Mouse (Mus musculus) hindbrain, embryonic 12.5 days (tissue): ENCODE measurements around the gene Gpd1l. TPM values are rescaled to one million over a fixed set of nuclear protein-coding genes. Genes with fewer than 3 reads are reported as not detected.

Experiments
- ATAC-seq: fragments of 200-750 bp; cut with Nextera tagmentation; 2 replicates; pipeline ENCODE4 v1.8.0; 2017; ENCODE audit warnings: moderate TSS enrichment; ENCODE audit not compliant: low FRiP score
- H3K27ac ChIP-seq: fragments of 300-500 bp; sonication (generic); 2 replicates; pipeline ENCODE4 v1.5.1; 2016; ENCODE audit warnings: mild to moderate bottlenecking
- H3K27me3 ChIP-seq: fragments of 300-500 bp; sonication (generic); 2 replicates; pipeline ENCODE4 v1.6.1; 2016; ENCODE audit warnings: mild to moderate bottlenecking
- H3K36me3 ChIP-seq: fragments of 300-500 bp; sonication (generic); 2 replicates; pipeline ENCODE4 v1.6.1; 2016; ENCODE audit warnings: mild to moderate bottlenecking
- H3K4me1 ChIP-seq: fragments of 300-500 bp; sonication (generic); 2 replicates; pipeline ENCODE4 v1.6.1; 2016
- H3K4me2 ChIP-seq: fragments of 300-500 bp; sonication (generic); replicated peaks from 2 replicates; pipeline ENCODE4 v1.6.1; 2016; ENCODE audit warnings: mild to moderate bottlenecking
- H3K4me3 ChIP-seq: fragments of 300-500 bp; sonication (generic); 2 replicates; pipeline ENCODE4 v1.5.1; 2016; ENCODE audit warnings: mild to moderate bottlenecking
- H3K9ac ChIP-seq: fragments of 300-500 bp; sonication (generic); 2 replicates; pipeline ENCODE4 v1.6.1; 2016; ENCODE audit warnings: mild to moderate bottlenecking, moderate library complexity
- H3K9me3 ChIP-seq: fragments of 300-500 bp; sonication (generic); replicated peaks from 2 replicates; pipeline ENCODE4 v1.6.1; 2016; ENCODE audit warnings: mild to moderate bottlenecking
- WGBS: fragments of 180-500 bp; shearing (Covaris S2); methylation state at CpG from one replicate; pipeline ENCODE4 v1.1.7; 2016; 5-methylcytosine and 5-hydroxymethylcytosine counted together
- polyA plus RNA-seq: library from polyadenylated mRNA; unstranded; fragments of >200 nt; fragmentation: Nextera tagmentation; extraction: Ambion mirVana; gene quantifications from 2 replicates; pipeline ENCODE4 v1.2.1, GENCODE M21; 2016

Gpd1l gene
- polyA plus RNA-seq, 1 experiment from 2014 or later, result 16.3 TPM

DNA sequence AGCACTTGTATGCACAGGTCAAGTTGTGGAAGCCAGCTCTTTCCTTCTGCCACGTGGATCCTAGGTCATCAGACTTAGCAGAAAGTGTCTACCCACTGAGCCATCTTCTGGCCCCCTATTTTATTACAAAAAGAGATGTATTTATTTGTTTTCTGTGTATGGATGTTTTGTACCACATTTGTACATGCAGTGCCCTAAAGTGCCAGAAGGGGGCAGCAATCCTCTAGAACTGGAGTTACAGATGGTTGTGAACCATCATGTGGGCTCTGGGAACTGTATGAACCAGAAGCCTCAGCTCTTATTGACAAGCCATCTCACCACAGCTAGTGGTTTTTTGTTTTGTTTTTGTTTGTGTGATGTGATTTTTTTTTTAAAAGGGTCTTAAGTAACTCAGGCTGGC lies 19.1 kb upstream of the Gpd1l start:
- WGBS, result 13% methylated on average over 1 of the region's 1 CpGs
- H3K36me3 ChIP-seq, result no peaks in the 10 kb centered on the region

DNA sequence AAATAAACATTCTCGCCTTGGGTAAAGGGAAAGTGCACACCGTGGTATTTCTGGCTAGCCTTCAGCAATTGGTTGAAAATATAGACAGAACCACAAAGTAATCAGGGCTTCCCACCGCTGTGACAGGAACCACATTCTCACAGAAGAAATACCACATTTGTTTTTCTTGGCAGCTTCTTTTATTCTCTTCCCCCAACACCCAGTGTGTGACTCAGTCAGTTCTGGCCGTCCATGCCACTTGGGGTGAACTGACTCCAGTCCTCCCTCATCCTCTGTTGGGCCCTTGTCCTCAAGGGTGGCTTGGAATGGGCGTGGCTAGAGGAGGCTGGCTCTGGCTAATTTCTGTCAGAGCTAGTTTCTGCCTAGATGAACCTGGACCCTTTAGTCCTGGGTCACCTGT lies 14.6 kb upstream of the Gpd1l start:
- no peak for ATAC-seq
- Histone ChIP-seq H3K4me1 (no peaks in the 10 kb centered on the region), H3K4me3 (no peak overlapping the region), H3K27ac (no peak overlapping the region), H3K9me3 (no peaks in the 10 kb centered on the region), H3K4me2 (no peak overlapping the region), H3K9ac (no peak overlapping the region), H3K36me3 (no peaks in the 10 kb centered on the region), H3K27me3 (no peaks in the 10 kb centered on the region)
- 59% methylated on average over 5 of the region's 5 CpGs for WGBS

More for the DNA sequence above, 19.1 kb upstream of the Gpd1l start:
- Histone ChIP-seq H3K4me3 (no peak overlapping the region), H3K9ac (no peak overlapping the region), H3K9me3 (no peaks in the 10 kb centered on the region), H3K27me3 (no peaks in the 10 kb centered on the region), H3K4me2 (no peak overlapping the region), H3K4me1 (no peaks in the 10 kb centered on the region), H3K27ac (no peak overlapping the region)
- no peak for ATAC-seq

DNA sequence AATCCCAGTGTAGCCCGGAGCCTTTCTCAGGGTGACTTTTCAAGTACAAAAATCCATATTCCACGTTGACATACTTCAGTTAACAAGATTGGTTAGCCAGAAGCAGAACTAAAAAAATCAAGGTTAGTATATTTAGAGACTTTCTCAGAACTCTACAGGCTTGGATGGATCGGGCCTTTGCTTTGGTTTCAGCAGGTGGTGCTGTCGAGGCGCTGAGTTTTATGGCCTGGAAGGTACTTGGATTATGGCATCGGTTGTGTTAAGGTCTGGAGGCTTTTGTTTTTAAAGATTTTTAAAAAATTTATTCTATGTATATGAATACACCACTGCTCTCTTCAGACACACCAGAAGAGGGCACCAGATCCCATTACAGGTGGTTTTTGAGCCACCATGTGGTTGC lies 11.8 kb upstream of the Gpd1l start:
- Histone ChIP-seq H3K4me3 (no peak overlapping the region), H3K9ac (no peak overlapping the region), H3K27me3 (no peaks in the 10 kb centered on the region), H3K27ac (no peak overlapping the region), H3K4me1 (no peaks in the 10 kb centered on the region), H3K4me2 (no peak overlapping the region), H3K36me3 (no peaks in the 10 kb centered on the region), H3K9me3 (no peaks in the 10 kb centered on the region)
- WGBS, result 88% methylated on average over 6 of the region's 6 CpGs
- ATAC-seq, result no peak

DNA sequence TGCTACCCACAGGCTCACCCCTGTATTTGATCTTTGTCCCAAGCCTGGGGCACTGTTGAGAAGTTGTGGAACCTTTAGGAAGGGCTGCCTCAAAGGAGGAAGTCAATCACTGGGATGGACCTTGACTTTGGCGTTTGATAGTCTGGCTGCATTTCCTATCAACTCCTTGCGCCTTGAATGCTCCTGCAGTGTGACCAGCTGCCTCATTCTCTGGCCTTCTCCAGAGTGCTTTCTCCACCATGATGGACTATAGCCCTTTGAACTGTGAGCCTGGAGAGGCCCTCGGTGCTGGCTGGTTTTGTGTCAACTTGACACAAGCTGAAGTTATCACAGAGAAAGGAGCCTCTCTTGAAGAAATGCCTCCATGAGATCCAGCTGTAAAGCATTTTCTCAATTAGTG lies 10.9 kb upstream of the Gpd1l start:
- Histone ChIP-seq H3K27me3 (no peaks in the 10 kb centered on the region), H3K36me3 (no peaks in the 10 kb centered on the region), H3K27ac (no peak overlapping the region), H3K4me1 (no peaks in the 10 kb centered on the region), H3K9me3 (no peaks in the 10 kb centered on the region), H3K4me3 (no peak overlapping the region), H3K9ac (no peak overlapping the region), H3K4me2 (no peak overlapping the region)
- WGBS, result 90% methylated on average over 3 of the region's 3 CpGs
- ATAC-seq, result no peak

DNA sequence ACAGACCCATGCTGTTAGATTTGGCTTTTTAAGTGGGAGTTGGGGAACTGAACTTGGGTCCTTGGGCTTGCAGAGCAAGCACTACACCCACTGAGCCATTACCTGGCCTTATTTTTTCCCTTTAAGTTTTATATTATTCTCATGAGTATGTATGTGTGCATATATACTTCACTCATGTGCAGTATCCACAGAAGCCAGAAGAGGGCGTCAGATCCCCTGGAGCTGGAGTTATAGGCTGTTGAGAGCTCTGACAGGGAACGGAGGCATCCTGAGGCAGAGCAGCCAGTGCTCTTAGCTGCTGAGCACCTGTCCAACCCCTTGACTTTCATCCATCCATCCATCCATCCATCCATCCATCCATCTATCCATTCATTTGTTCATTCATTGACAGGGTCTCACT lies 2.9 kb upstream of the Gpd1l start:
- ATAC-seq, result no peak
- Histone ChIP-seq H3K27ac (no peak overlapping the region), H3K36me3 (no peaks in the 10 kb centered on the region), H3K4me2 (no peak overlapping the region), H3K27me3 (no peaks in the 10 kb centered on the region), H3K9me3 (no peaks in the 10 kb centered on the region), H3K9ac (no peak overlapping the region), H3K4me3 (no peak overlapping the region), H3K4me1 (peaks cover 10% of the 10 kb centered on the region)
- WGBS, result 77% methylated on average over 2 of the region's 2 CpGs

DNA sequence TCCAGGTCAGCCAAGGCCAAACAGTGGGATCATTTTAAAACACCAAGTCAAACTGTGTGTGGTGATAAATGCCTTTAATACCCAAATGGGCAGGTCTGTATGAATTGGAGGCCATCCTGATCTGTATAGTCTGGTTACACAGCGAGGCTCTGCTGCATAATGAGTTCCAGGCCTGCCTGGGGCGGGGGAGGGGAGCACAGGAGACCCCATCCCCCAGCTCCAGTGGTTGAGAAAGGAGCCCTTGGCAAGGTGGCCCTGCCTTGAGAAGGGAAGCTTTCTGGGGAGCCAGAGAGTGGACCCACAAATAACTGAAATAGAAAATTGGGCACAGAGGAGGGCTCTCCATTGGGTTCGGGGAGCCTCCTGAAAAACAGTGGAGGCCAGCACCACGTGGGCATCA lies 1.5 kb upstream of the Gpd1l start:
- peaks cover 10% of the 10 kb centered on the region for H3K4me1 ChIP-seq
- H3K9me3 ChIP-seq, result no peaks in the 10 kb centered on the region
- H3K36me3 ChIP-seq, result no peaks in the 10 kb centered on the region
- H3K27me3 ChIP-seq, result no peaks in the 10 kb centered on the region
- no peak overlapping the region for H3K9ac ChIP-seq
- no peak for ATAC-seq
- H3K27ac ChIP-seq, result no peak overlapping the region
- no peak overlapping the region for H3K4me2 ChIP-seq
- 75% methylated on average over 4 of the region's 4 CpGs for WGBS
- no peak overlapping the region for H3K4me3 ChIP-seq

DNA sequence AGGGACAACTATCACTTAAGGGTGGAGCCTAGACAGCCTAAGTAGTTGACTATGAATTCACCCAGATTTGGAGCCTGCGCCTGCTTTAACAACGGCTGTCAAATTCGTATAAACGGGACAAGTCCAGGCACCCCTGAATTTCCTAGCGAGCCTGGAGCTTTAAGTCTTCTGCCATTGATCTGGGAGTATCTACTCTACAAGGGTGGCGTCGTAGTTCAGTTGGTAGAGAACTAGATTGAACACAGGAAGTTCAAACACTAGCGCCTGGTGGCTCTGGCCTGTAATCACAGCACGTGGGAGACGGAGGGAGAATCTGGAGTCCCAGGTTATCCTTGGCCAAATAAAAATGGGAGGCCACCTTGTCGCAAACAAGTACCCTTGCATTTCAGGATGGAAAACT lies 444 bp upstream of the Gpd1l start:
- WGBS, result 69% methylated on average over 11 of the region's 11 CpGs
- Histone ChIP-seq H3K4me1 (peaks cover 10% of the 10 kb centered on the region), H3K27ac (no peak overlapping the region), H3K9ac (peak overlapping the region; percentile 69; the same call in 1 of the 2 replicates), H3K36me3 (no peaks in the 10 kb centered on the region), H3K4me3 (peak overlapping the region; percentile 65), H3K4me2 (peak overlapping the region; percentile 77), H3K9me3 (no peaks in the 10 kb centered on the region), H3K27me3 (no peaks in the 10 kb centered on the region)
- ATAC-seq, result peak; percentile 38

DNA sequence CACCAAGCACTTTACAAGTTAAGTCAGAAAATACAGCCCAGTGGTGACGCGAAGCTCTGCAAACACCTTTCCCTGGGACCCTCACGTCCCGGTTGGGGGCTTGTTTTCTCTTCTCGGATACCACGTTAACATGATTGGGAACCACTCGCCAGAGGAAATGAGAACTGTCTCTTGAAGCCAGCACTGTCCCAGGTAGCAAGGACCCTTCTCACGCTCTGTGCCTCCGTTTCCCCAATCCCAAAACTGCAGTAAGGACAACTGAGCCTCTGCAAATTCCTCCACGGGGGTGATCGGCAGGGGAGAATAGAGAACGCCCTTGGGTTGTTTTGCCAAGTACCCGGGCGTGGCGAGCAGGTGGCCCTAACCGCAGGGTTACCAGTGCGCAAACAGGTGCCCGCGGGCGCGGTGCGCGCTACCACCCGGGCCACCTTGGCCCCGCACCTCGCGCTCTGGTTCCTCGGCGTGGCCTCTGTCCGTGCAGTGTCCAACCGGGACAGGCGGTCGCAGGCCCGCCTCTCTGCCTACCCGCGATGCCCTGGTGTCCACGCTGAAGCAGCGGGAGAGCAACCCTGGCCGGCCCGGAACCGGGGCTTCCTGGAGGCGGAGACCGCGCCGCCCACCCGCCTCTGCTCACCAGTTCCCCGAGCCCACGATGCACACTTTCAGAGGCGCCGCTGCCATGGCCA lies 607 bp downstream of the Gpd1l start:
- H3K9ac ChIP-seq, result peak overlapping the region; percentile 69
- no peaks in the 10 kb centered on the region for H3K36me3 ChIP-seq
- peak; percentile 39; the same call in 1 of the 2 replicates for ATAC-seq
- peak overlapping the region; percentile 77 for H3K4me2 ChIP-seq
- H3K27me3 ChIP-seq, result no peaks in the 10 kb centered on the region
- H3K27ac ChIP-seq, result peak overlapping the region; percentile 50; the same call in 1 of the 2 replicates
- peak overlapping the region; percentile 65 for H3K4me3 ChIP-seq
- H3K4me1 ChIP-seq, result peaks cover 10% of the 10 kb centered on the region
- under 1% methylated on average over 41 of the region's 50 CpGs for WGBS
- no peaks in the 10 kb centered on the region for H3K9me3 ChIP-seq

DNA sequence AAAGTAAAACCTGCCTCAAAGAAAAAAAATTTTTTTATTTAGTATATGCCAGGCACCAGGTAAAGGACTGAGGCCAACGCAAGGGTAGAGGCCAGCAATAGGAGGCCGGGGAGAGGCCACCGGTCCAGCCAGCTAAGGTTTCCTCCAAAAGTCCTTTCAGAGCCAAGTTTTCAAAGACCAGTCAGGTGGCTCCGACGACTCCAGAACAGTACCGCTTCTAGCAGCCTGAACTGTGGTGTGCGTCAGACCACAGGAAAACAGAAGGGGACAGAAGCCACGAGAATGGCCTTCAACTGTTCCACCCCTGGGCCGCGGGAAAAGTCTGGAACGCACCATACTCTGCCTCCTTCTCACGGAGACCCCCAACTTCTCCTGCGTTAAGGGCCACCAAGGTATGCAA lies 1.2 kb downstream of the Gpd1l start:
- no peak for ATAC-seq
- 26% methylated on average over 13 of the region's 13 CpGs for WGBS
- H3K9me3 ChIP-seq, result no peaks in the 10 kb centered on the region

DNA sequence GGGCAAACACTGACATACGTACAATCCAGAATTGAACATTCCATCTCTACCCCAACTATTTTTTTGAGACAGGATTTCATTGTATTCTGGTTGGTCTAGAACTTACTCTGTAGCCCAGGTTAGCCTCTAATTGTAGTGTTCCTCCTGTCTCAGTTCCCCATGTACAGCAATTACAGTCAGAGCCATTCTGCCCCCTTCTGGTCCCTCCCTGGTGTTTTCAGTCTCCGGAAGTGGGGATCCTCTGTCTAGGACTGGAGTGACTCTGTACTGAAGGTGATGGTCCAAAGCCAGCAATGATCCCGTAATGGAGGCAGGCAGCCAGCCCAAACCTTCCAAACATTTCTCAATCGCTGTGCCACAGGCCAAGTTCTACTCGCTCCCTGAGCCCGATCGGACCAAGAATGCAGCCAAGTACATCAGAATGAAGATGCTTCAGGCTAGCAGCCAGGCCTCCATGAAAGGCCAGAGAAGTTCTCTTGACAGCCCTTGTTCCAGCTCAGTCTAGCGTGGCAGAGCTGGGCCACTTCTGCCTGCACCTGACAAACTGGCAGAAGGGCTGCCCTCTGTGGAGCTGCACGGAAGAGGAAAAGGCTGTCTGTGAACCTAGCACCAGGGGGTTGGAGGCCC lies 3.2 kb downstream of the Gpd1l start:
- ATAC-seq, result no peak
- H3K27ac ChIP-seq, result no peak overlapping the region; the same call in 1 of the 2 replicates
- no peak overlapping the region for H3K4me3 ChIP-seq
- no peaks in the 10 kb centered on the region for H3K36me3 ChIP-seq
- WGBS, result 74% methylated on average over 9 of the region's 9 CpGs
- peaks cover 10% of the 10 kb centered on the region for H3K4me1 ChIP-seq
- H3K9me3 ChIP-seq, result no peaks in the 10 kb centered on the region
- no peak overlapping the region for H3K4me2 ChIP-seq
- H3K27me3 ChIP-seq, result no peaks in the 10 kb centered on the region
- H3K9ac ChIP-seq, result no peak overlapping the region

More for the DNA sequence above, 1.2 kb downstream of the Gpd1l start:
- Histone ChIP-seq H3K4me1 (peaks cover 10% of the 10 kb centered on the region), H3K9ac (0 out of 2 replicates have a peak overlapping the region, but pooled peaks have one; percentile 69), H3K4me3 (peak overlapping the region; percentile 65), H3K4me2 (peak overlapping the region; percentile 77), H3K27me3 (no peaks in the 10 kb centered on the region), H3K27ac (no peak overlapping the region), H3K36me3 (no peaks in the 10 kb centered on the region)

DNA sequence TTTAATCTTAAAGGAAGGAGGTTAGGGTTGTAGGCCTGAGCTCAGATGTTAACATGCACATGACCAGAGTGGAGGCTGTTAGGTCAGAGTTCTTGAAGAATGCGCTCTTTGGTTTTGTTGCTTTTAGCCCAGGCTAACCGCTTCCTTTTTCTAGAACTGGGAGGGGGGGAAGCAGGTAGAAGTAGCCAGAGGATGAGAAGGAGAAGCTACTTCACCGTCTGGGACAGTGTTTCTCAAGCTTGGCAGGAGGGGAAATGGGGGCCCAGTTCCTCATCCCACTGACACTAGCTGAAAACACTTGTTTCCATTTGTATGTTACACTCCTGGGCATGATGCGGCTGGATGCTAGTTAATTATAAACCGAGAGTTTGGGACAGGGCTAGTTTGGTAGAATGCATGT lies 8.2 kb downstream of the Gpd1l start:
- Histone ChIP-seq H3K4me3 (no peak overlapping the region), H3K9me3 (no peaks in the 10 kb centered on the region), H3K9ac (no peak overlapping the region), H3K36me3 (no peaks in the 10 kb centered on the region), H3K4me1 (0 out of 2 replicates have a peak, but pooled peaks cover 9% of the 10 kb centered on the region), H3K27me3 (no peaks in the 10 kb centered on the region), H3K4me2 (no peak overlapping the region), H3K27ac (no peak overlapping the region)
- WGBS, result 85% methylated on average over 5 of the region's 5 CpGs
- no peak for ATAC-seq

DNA sequence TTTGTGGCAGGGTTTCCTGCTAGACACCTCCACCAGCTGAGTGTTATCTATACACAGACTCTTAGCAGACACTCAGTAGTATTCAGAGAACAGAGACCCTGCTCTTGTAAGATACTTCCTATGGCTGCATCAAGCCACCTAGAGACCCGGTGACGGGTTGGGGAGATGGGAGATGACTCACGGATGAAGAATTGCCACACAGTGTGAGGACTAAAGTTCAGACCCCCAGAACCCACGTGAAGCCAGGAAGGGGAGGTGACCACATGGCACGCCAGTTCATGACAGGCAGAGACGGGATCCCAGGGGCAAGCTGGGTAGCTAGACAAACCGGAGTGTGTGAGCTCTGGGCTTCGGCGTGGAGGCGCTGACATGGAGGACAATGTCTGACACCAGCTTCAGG lies 8.7 kb downstream of the Gpd1l start:
- H3K4me2 ChIP-seq, result no peak overlapping the region
- H3K4me1 ChIP-seq, result 0 out of 2 replicates have a peak, but pooled peaks cover 9% of the 10 kb centered on the region
- no peaks in the 10 kb centered on the region for H3K27me3 ChIP-seq
- H3K27ac ChIP-seq, result no peak overlapping the region
- no peak overlapping the region for H3K4me3 ChIP-seq
- no peaks in the 10 kb centered on the region for H3K36me3 ChIP-seq
- H3K9ac ChIP-seq, result no peak overlapping the region
- no peaks in the 10 kb centered on the region for H3K9me3 ChIP-seq
- WGBS, result 77% methylated on average over 10 of the region's 10 CpGs
- ATAC-seq, result no peak

DNA sequence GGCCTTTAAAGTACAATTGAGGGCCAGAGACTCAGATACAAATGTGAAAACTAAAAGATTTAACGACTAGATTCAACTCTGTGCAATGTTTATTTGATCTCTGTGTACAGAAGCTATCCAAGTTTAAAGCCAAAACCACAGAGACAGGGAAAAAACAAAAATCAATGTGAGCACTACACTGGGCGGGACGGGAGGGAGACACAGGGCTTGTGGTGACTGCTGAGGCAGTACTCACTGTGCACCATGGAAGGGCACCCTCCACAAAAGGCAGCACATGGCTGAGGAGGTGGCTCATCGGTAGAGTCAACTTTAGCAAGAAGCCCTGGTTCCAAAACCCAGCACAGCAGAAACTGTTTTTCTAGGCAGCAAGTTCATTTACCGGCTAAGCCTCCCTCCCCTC lies 9.3 kb downstream of the Gpd1l start:
- H3K9me3 ChIP-seq, result no peaks in the 10 kb centered on the region
- H3K27ac ChIP-seq, result no peak overlapping the region
- H3K4me3 ChIP-seq, result no peak overlapping the region
- H3K9ac ChIP-seq, result no peak overlapping the region
- H3K36me3 ChIP-seq, result no peaks in the 10 kb centered on the region
- 65% methylated on average over 5 of the region's 5 CpGs for WGBS
- H3K4me2 ChIP-seq, result no peak overlapping the region
- H3K27me3 ChIP-seq, result no peaks in the 10 kb centered on the region
- H3K4me1 ChIP-seq, result 0 out of 2 replicates have a peak, but pooled peaks cover 9% of the 10 kb centered on the region
- no peak for ATAC-seq
